Comparison of ENCODE assay signal across 8 mouse cellular contexts in genomic region chr9:44325768-44326370, GRCm38 (mm10). TPM values are rescaled to one million over a fixed set of nuclear protein-coding genes. Genes with fewer than 3 reads are reported as not detected.
A peak's percentile ranks its signal among the peaks of the same experiment; 100 is the strongest.
DNase-seq lines count a peak whose midpoint lies in the region; ATAC-seq and TF ChIP-seq lines count a peak whose summit lies in the region.

TSS of gene Dpagt1 (plus strand) at chr9:44326019.

- no peak for TF ChIP-seq POLR2A in cerebellum, adult 2 months (IDR thresholded peaks at IDR 0.05; ENCODE audit: borderline replicate concordance, insufficient read depth, low read length)

- H3K36me3 ChIP-seq in hindbrain, embryonic 16.5 days (ENCODE audit: control insufficient read depth, insufficient read depth, low read length) = peaks cover 3% of the 10 kb centered on the region; the same call in 1 of the 2 replicates
- H3K36me3 ChIP-seq in liver, embryonic 14.5 days (replicated peaks; ENCODE audit: control insufficient read depth, insufficient read depth, low read depth) = peaks cover 12% of the 10 kb centered on the region

- TF ChIP-seq EP300 in liver, embryonic 14.5 days (IDR thresholded peaks at IDR 0.05; ENCODE audit: low read depth) = no peak

- H3K4me3 ChIP-seq in cerebellum, adult 2 months (replicated peaks; ENCODE audit: insufficient read depth, low read depth, low read length) = peak within 1 kb of the TSS; percentile 70
- peak within 1 kb of the TSS; percentile 89 for H3K4me3 ChIP-seq in hindbrain, embryonic 16.5 days (ENCODE audit: low read length)
- peak within 1 kb of the TSS; percentile 64 to 83 for H3K4me3 ChIP-seq in liver, embryonic 14.5 days (ENCODE audit: insufficient read depth in 1 of 2, low read depth in 2 of 2, low read length in 2 of 2)

- no peak for TF ChIP-seq CTCF in cerebellum, adult 2 months (IDR thresholded peaks at IDR 0.05; ENCODE audit: borderline replicate concordance, insufficient read depth, low read depth, low read length)
- no peak for TF ChIP-seq CTCF in Patski (IDR thresholded peaks at IDR 0.05)
- TF ChIP-seq CTCF in liver, embryonic 14.5 days (IDR thresholded peaks at IDR 0.05; ENCODE audit: low read depth) = no peak

- peak within 1 kb of the TSS; percentile 54 for H3K27ac ChIP-seq in cerebellum, adult 2 months (ENCODE audit: insufficient read depth, low read length)
- H3K27ac ChIP-seq in hindbrain, embryonic 16.5 days (ENCODE audit: low read depth, low read length) = peak within 1 kb of the TSS; percentile 85
- H3K27ac ChIP-seq in liver, embryonic 14.5 days = peak within 1 kb of the TSS; percentile 79

- WGBS in cerebellum, adult 2 months = 2% methylated on average over 12 of the region's 12 CpGs
- 3% methylated on average over 12 of the region's 12 CpGs for WGBS in hindbrain, embryonic 16.5 days
- 3% methylated on average over 12 of the region's 12 CpGs for WGBS in liver, embryonic 14.5 days (ENCODE audit: insufficient replicate concordance)

- CTCF ChIA-PET in Patski (lab: Charles Lee) = interaction anchor here (1.1 to 1.5 kb wide), 3 partner anchors 9 to 36 kb away, joined by 3 to 5 read pairs (median 4); partner anchors contain the start of genes H2afx and Vps11

- H3K27me3 ChIP-seq in cerebellum, adult 2 months (ENCODE audit: control insufficient read depth, insufficient read depth, low read length) = no peaks in the 10 kb centered on the region
- H3K27me3 ChIP-seq in Patski = no peaks in the 10 kb centered on the region
- no peaks in the 10 kb centered on the region for H3K27me3 ChIP-seq in hindbrain, embryonic 16.5 days (replicated peaks; ENCODE audit: control insufficient read depth, insufficient read depth, low read length)
- no peaks in the 10 kb centered on the region for H3K27me3 ChIP-seq in liver, embryonic 14.5 days (ENCODE audit: control insufficient read depth, insufficient read depth, low read length)

- H3K4me1 ChIP-seq in cerebellum, adult 2 months (ENCODE audit: control insufficient read depth, insufficient read depth, low read length) = 0 out of 2 replicates have a peak, but pooled peaks cover 3% of the 10 kb centered on the region
- peaks cover 14% of the 10 kb centered on the region for H3K4me1 ChIP-seq in hindbrain, embryonic 16.5 days (ENCODE audit: control insufficient read depth, insufficient read depth, low read depth, low read length)
- H3K4me1 ChIP-seq in liver, embryonic 14.5 days (replicated peaks; ENCODE audit: control insufficient read depth in 2 of 2, insufficient read depth in 2 of 2, low read length in 1 of 2) = peaks cover 12 to 16% of the 10 kb centered on the region in 2 experiments

- peak within 1 kb of the TSS; percentile 91 for H3K9ac ChIP-seq in hindbrain, embryonic 16.5 days (ENCODE audit: low read depth, low read length)
- peak within 1 kb of the TSS; percentile 78 for H3K9ac ChIP-seq in liver, embryonic 14.5 days (replicated peaks)

- peak within 1 kb of the TSS; percentile 86 for H3K4me2 ChIP-seq in hindbrain, embryonic 16.5 days (ENCODE audit: low read length)
- H3K4me2 ChIP-seq in liver, embryonic 14.5 days (ENCODE audit: low read depth) = peak within 1 kb of the TSS; percentile 95

- ATAC-seq in Patski = no peak
- ATAC-seq in hindbrain, embryonic 16.5 days = peak; percentile 67
- ATAC-seq in liver, embryonic 14.5 days (ENCODE audit: insufficient read depth) = 0 out of 2 replicates have a peak, but pooled peaks have one; percentile 4

- POLR2A ChIA-PET in Patski (lab: Charles Lee) = interaction anchor here (0.6 to 1.3 kb wide), 4 partner anchors 9 to 59 kb away, joined by 4 read pairs; partner anchors contain the start of gene H2afx

- in situ Hi-C loops in Patski (cut with MboI; ENCODE audit: low pct_unique_long_range_greater_than_20kb) = no loop called here

- DNase-seq in cerebellum, adult 2 months = no peak
- no peak for DNase-seq in cerebellum, postnatal 36 days
- DNase-seq in Patski (ENCODE audit: low read depth, low spot score) = no peak
- peak; percentile 51 for DNase-seq in forelimb bud, embryonic 11.5 days (ENCODE audit: low read depth, low spot score)
- no peak for DNase-seq in liver, embryonic 14.5 days (ENCODE audit: low read depth in 3 of 3, low spot score in 3 of 3)
- no peak for DNase-seq in MN1 (ENCODE audit: low spot score)
- no peak for DNase-seq in right cerebral cortex, adult 2 months (ENCODE audit: low spot score in 2 of 2)

- H3K9me3 ChIP-seq in hindbrain, embryonic 16.5 days (ENCODE audit: control insufficient read depth, low read length) = no peaks in the 10 kb centered on the region
- H3K9me3 ChIP-seq in liver, embryonic 14.5 days (ENCODE audit: control insufficient read depth, low read length) = no peaks in the 10 kb centered on the region

RNA-seq across cellular contexts. Expression of gene Dpagt1, which starts in this region (rescaled TPM):
- 23.5 and 23.6 TPM in 2 replicates for polyA plus RNA-seq in cerebellum, adult 2 months (2012; rRNA removed)
- 37.0 TPM for polyA plus RNA-seq in Patski (2021)
- 32.5 and 42.6 TPM in 2 replicates for polyA plus RNA-seq in hindbrain, embryonic 16.5 days (2015; fragmentation: Nextera tagmentation; extraction: Ambion mirVana)
- 16.4 and 19.5 TPM in 2 replicates for polyA plus RNA-seq in liver, embryonic 14.5 days (2012; rRNA removed)
- polyA plus RNA-seq in liver, embryonic 14.5 days (2014; fragmentation: Nextera tagmentation; extraction: Ambion mirVana) = 18.8 and 20.2 TPM in 2 replicates
